ENCODE assay signal across 18 mouse cellular contexts in genomic region chr13:71271727-71272418, GRCm38 (mm10).
DNase-seq lines count a peak whose midpoint lies in the region; ATAC-seq and TF ChIP-seq lines count a peak whose summit lies in the region.
"Had no signal": no experiment of that assay in that cellular context is flagged by ENCODE, and none has a peak within 500 bp of the region (broad histone marks: within the 10 kb centered on the region; RNA-seq: fewer than 3 reads in every experiment).

No protein-coding gene starts in this region.

- peaks cover 41% of the 10 kb centered on the region for H3K27me3 ChIP-seq in kidney, embryonic 15.5 days
- H3K27me3 ChIP-seq: limb, embryonic 15.5 days; liver, embryonic 15.5 days; midbrain, embryonic 12.5 days; neural tube, embryonic 13.5 days had no signal

- H3K4me1 ChIP-seq in kidney, embryonic 15.5 days: peaks cover 18% of the 10 kb centered on the region
- H3K4me1 ChIP-seq: embryonic facial prominence, embryonic 10.5 days; forebrain, embryonic 12.5 days; heart, embryonic 10.5 days; hindbrain, embryonic 10.5 days; limb, embryonic 15.5 days; liver, embryonic 15.5 days; midbrain, embryonic 12.5 days had no signal

- 52% methylated on average over 6 of the region's 6 CpGs for WGBS in kidney, embryonic 15.5 days

- H3K36me3 ChIP-seq in kidney, embryonic 15.5 days: no peaks in the 10 kb centered on the region
- H3K36me3 ChIP-seq: embryonic facial prominence, embryonic 10.5 days; forebrain, embryonic 12.5 days; heart, embryonic 10.5 days; hindbrain, embryonic 10.5 days; limb, embryonic 15.5 days; liver, embryonic 15.5 days; midbrain, embryonic 12.5 days; neural tube, embryonic 13.5 days had no signal

- no peak overlapping the region for H3K4me2 ChIP-seq in kidney, embryonic 15.5 days
- H3K4me2 ChIP-seq: forebrain, embryonic 12.5 days; limb, embryonic 15.5 days; liver, embryonic 15.5 days; midbrain, embryonic 12.5 days; neural tube, embryonic 13.5 days had no signal

- ATAC-seq in kidney, embryonic 15.5 days (replicated peaks; ENCODE audit: low FRiP score): peak; percentile 57

- H3K9ac ChIP-seq in kidney, embryonic 15.5 days: no peak overlapping the region
- H3K9ac ChIP-seq: forebrain, embryonic 12.5 days; limb, embryonic 15.5 days; liver, embryonic 15.5 days; midbrain, embryonic 12.5 days; neural tube, embryonic 13.5 days had no signal

- H3K27ac ChIP-seq in layer of hippocampus, adult 2 months: peak overlapping the region; percentile 59
- H3K27ac ChIP-seq in kidney, embryonic 15.5 days: peak overlapping the region; percentile 70
- H3K27ac ChIP-seq: embryonic facial prominence, embryonic 10.5 days; forebrain, embryonic 12.5 days; heart, embryonic 10.5 days; hindbrain, embryonic 10.5 days; limb, embryonic 15.5 days; liver, embryonic 15.5 days; midbrain, embryonic 12.5 days; neural tube, embryonic 13.5 days had no signal

- H3K9me3 ChIP-seq in kidney, embryonic 15.5 days (replicated peaks): no peaks in the 10 kb centered on the region
- H3K9me3 ChIP-seq: embryonic facial prominence, embryonic 10.5 days; forebrain, embryonic 12.5 days; heart, embryonic 10.5 days; hindbrain, embryonic 10.5 days; limb, embryonic 15.5 days; liver, embryonic 15.5 days; midbrain, embryonic 12.5 days; neural tube, embryonic 13.5 days had no signal

- no peak overlapping the region for H3K4me3 ChIP-seq in layer of hippocampus, adult 2 months
- H3K4me3 ChIP-seq in kidney, embryonic 15.5 days (replicated peaks): no peak overlapping the region
- H3K4me3 ChIP-seq: embryonic facial prominence, embryonic 10.5 days; forebrain, embryonic 12.5 days; heart, embryonic 10.5 days; hindbrain, embryonic 10.5 days; limb, embryonic 15.5 days; liver, embryonic 15.5 days; midbrain, embryonic 12.5 days; neural tube, embryonic 13.5 days had no signal

- DNase-seq in layer of hippocampus, adult 2 months (ENCODE audit: low spot score in 2 of 2): peak; percentile 35 to 71
- DNase-seq in layer of hippocampus, postnatal 25 days (ENCODE audit: extremely low spot score in 1 of 2, low spot score in 1 of 2): no peak
- peak; percentile 8 to 39 for DNase-seq in kidney, postnatal 4 days
- DNase-seq in lung, postnatal 10 days: no peak
- no peak for DNase-seq in right cerebral cortex, postnatal 4 days
- no peak for DNase-seq in cerebellum, postnatal 25 days
- DNase-seq: cerebellum, adult 8-10 months; gastrocnemius, postnatal 36 days; thymus, postnatal 25 days had no signal

- TF ChIP-seq CTCF in layer of hippocampus, adult 2 months (conservative IDR thresholded peaks at IDR 0.05): no peak

Comparison
In these comparisons a context has a peak if more than half of its experiments do, and no peak if none do; other contexts are left out.
1. DNase-seq: peak in layer of hippocampus, adult 2 months (2 of 2) and kidney, postnatal 4 days (2 of 2); none in layer of hippocampus, postnatal 25 days (0 of 2), lung, postnatal 10 days (single experiment), right cerebral cortex, postnatal 4 days (single experiment) and cerebellum, postnatal 25 days (0 of 2).